Mouse (Mus musculus) G1E (cell line): ENCODE data around the gene Nucks1.

Source experiments
- CTCF ChIP-seq: IDR thresholded peaks from 2 replicates; pipeline ENCODE4 v1.5.1; 2012; ENCODE audit warnings: low read depth, low read length, inconsistent platforms, mixed read lengths
- GATA1 ChIP-seq: IDR thresholded peaks from 2 replicates; pipeline ENCODE4 v1.6.1; 2012; ENCODE audit warnings: borderline replicate concordance, low read length, inconsistent platforms, mixed read lengths
- GATA2 ChIP-seq: IDR thresholded peaks from 2 replicates; pipeline ENCODE4 v1.6.1; 2012; ENCODE audit warnings: low read depth, low read length, inconsistent platforms, borderline replicate concordance
- POLR2AphosphoS5 ChIP-seq: IDR thresholded peaks from 2 replicates; pipeline ENCODE4 v1.6.1; 2012; ENCODE audit warnings: low read depth, low read length, inconsistent platforms; ENCODE audit not compliant: insufficient replicate concordance
- TAL1 ChIP-seq: conservative IDR thresholded peaks from 2 replicates; pipeline ENCODE4 v1.6.1; 2012; ENCODE audit warnings: low read depth, low read length, inconsistent platforms, mixed read lengths

DNA sequence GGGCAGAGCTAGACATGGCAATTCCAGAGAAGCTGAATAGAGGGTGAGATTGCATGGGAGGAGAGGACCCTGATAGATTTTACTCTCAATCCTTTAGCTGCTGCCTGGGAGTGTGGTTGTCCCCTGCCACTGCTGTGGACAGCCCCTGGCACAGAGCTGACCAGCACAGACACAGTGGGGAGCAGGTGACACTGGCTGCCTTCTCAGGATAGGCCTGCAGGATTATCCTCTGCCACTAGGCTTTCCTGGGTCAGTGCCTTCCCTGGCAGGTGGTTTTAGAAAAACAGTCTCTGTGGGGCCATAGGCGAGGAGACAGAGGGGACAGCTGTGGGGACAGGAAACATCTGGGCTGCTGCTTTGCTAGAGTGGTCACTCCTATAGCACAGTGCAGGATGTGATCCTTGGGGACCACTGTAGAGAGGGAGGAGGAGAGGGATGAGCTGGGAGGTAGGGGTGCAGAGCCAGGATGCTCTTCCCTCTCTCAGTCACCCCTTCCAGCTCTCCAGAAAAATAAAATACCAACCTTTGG is 37.7 kb downstream of the Nucks1 start:
- TF ChIP-seq CTCF (no peak), GATA1 (no peak), POLR2AphosphoS5 (no peak), TAL1 (no peak), GATA2 (no peak)
